Mouse (Mus musculus) heart, adult 11 months (tissue): Measurements from ENCODE around the gene Gm20888.
"Not testable (repeated sequence)": the region's sequence is repeated elsewhere in the genome, so short reads cannot be mapped to it uniquely, and the experiment has no call there.

Experiments used
- DNase-seq: peaks from one replicate; pipeline ENCODE4 v3.0.0; 2022

Gm20888 gene

DNA sequence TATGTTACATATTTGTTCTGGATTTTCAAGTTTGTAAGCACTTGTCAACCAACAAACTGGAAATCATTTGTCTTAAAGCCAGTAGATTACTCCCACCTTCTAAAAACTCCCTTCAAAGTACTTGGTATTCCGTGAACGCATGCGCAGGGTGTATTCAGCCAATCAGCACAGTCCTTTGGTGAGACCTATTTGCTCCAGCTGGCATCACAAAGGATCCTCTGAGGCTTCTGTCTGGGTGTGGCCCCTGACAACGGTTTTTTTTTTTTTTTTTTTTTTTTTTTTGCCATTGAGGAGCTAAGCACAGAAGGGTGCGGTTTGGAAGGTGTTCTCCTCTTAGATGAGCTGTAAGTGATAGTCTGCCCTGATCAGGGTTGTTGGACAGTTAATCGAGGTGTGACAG is at the start of gene Gm20888:
Gm20888 (plus strand) TSS at position 301 of the 400 bp plus-strand sequence.
- DNase-seq = not testable (repeated sequence)
